Mouse (Mus musculus) thymus, adult 2 months (tissue): ENCODE measurements at regions not wholly inside any gene's neighbourhood (a gene's known extent, or its start where the extent isn't known, plus 50 kb on each side); places are given as distances from the start of the nearest gene placed in this dataset.
"Not testable (repeated sequence)": the region's sequence is repeated elsewhere in the genome, so short reads cannot be mapped to it uniquely, and the experiment has no call there.

ENCODE experiments used
- CTCF ChIP-seq: fragments of 200-500 bp; IDR thresholded peaks from 2 replicates; pipeline ENCODE4 v1.5.1; 2012; ENCODE audit warnings: mild to moderate bottlenecking, control low read depth, low read length, moderate library complexity, borderline replicate concordance; ENCODE audit not compliant: control insufficient read depth, poor library complexity, insufficient read depth; ENCODE audit errors: extremely low read depth
- POLR2A ChIP-seq: fragments of 200-500 bp; IDR thresholded peaks from 2 replicates; pipeline ENCODE4 v1.6.1; 2012; ENCODE audit warnings: mild to moderate bottlenecking, low read length, control low read depth, moderate library complexity; ENCODE audit not compliant: control insufficient read depth, poor library complexity, insufficient read depth; ENCODE audit errors: extremely low read depth

GRCm38 (mm10) chr12:115464777-115465176 lies 582.7 kb upstream of the Zfp386 start:
- TF ChIP-seq POLR2A, CTCF: not testable (repeated sequence)
